In genomic region chr10:21161359-21162094, GRCm38 (mm10) we compare ENCODE assay signal across 8 mouse cellular contexts. TPM values are rescaled to one million over a fixed set of nuclear protein-coding genes. Genes with fewer than 3 reads are reported as not detected.
A peak's percentile ranks its signal among the peaks of the same experiment; 100 is the strongest.
DNase-seq lines count a peak whose midpoint lies in the region; ATAC-seq and TF ChIP-seq lines count a peak whose summit lies in the region.

No protein-coding gene starts in this region.

- no peaks in the 10 kb centered on the region for H3K36me3 ChIP-seq in C2C12 (ENCODE audit: control insufficient read depth, insufficient read depth)
- H3K36me3 ChIP-seq in embryonic facial prominence, embryonic 10.5 days (replicated peaks), result no peaks in the 10 kb centered on the region
- no peaks in the 10 kb centered on the region for H3K36me3 ChIP-seq in intestine, embryonic 14.5 days (ENCODE audit: control insufficient read depth, insufficient read depth, low read length)
- no peaks in the 10 kb centered on the region for H3K36me3 ChIP-seq in midbrain, embryonic 11.5 days (ENCODE audit: control insufficient read depth, insufficient read depth, low read length)
- no peaks in the 10 kb centered on the region for H3K36me3 ChIP-seq in thymus, adult 2 months (ENCODE audit: control insufficient read depth, insufficient read depth, low read length)

- H3K4me1 ChIP-seq in cerebellum, adult 2 months (ENCODE audit: control insufficient read depth, insufficient read depth, low read length), result no peaks in the 10 kb centered on the region
- peaks cover 35% of the 10 kb centered on the region for H3K4me1 ChIP-seq in embryonic facial prominence, embryonic 10.5 days
- peaks cover 6% of the 10 kb centered on the region; the same call in 1 of the 2 replicates for H3K4me1 ChIP-seq in intestine, embryonic 14.5 days (replicated peaks; ENCODE audit: control insufficient read depth, insufficient read depth, low read length)
- H3K4me1 ChIP-seq in midbrain, embryonic 11.5 days (ENCODE audit: control insufficient read depth, insufficient read depth, low read length), result peaks cover 8% of the 10 kb centered on the region
- H3K4me1 ChIP-seq in thymus, adult 2 months (replicated peaks; ENCODE audit: control insufficient read depth, insufficient read depth, low read length), result no peaks in the 10 kb centered on the region

- H3K9ac ChIP-seq in intestine, embryonic 14.5 days (ENCODE audit: low read length), result peak overlapping the region; percentile 65
- H3K9ac ChIP-seq in midbrain, embryonic 11.5 days (ENCODE audit: low read length), result peak overlapping the region; percentile 77

- no peak for TF ChIP-seq CTCF in cerebellum, adult 2 months (IDR thresholded peaks at IDR 0.05; ENCODE audit: borderline replicate concordance, insufficient read depth, low read depth, low read length)
- TF ChIP-seq CTCF in C2C12 (IDR thresholded peaks at IDR 0.05; ENCODE audit: control insufficient read depth, insufficient read depth, insufficient read length), result no peak
- no peak for TF ChIP-seq CTCF in thymus, adult 2 months (IDR thresholded peaks at IDR 0.05; ENCODE audit: borderline replicate concordance, control insufficient read depth, extremely low read depth, insufficient read depth, low read length, poor library complexity)

- no peak for TF ChIP-seq POLR2A in cerebellum, adult 2 months (IDR thresholded peaks at IDR 0.05; ENCODE audit: borderline replicate concordance, insufficient read depth, low read length)
- TF ChIP-seq POLR2A in thymus, adult 2 months (IDR thresholded peaks at IDR 0.05; ENCODE audit: control insufficient read depth, extremely low read depth, insufficient read depth, low read length, poor library complexity), result peak; percentile 48; the same call in 1 of the 2 replicates

- no peaks in the 10 kb centered on the region for H3K79me2 ChIP-seq in C2C12 (ENCODE audit: control insufficient read depth, insufficient read depth)

- 9% methylated on average over 20 of the region's 20 CpGs for WGBS in cerebellum, adult 2 months
- 2% methylated on average over 20 of the region's 20 CpGs for WGBS in embryonic facial prominence, embryonic 10.5 days
- WGBS in intestine, embryonic 14.5 days, result 4% methylated on average over 20 of the region's 20 CpGs
- WGBS in midbrain, embryonic 11.5 days, result 3% methylated on average over 20 of the region's 20 CpGs
- WGBS in thymus, adult 2 months, result 4% methylated on average over 20 of the region's 20 CpGs

- no peak for DNase-seq in cerebellum, adult 2 months
- DNase-seq in embryonic facial prominence, embryonic 10.5 days (ENCODE audit: low spot score), result peak; percentile 73
- peak; percentile 71 for DNase-seq in intestine, embryonic 14.5 days (ENCODE audit: low spot score)
- peak; percentile 95 for DNase-seq in midbrain, embryonic 11.5 days (ENCODE audit: low spot score, missing footprints)
- peak; percentile 77 for DNase-seq in thymus, adult 2 months
- no peak for DNase-seq in ovary, postnatal 14 days (ENCODE audit: low spot score)

- H3K9me3 ChIP-seq in embryonic facial prominence, embryonic 10.5 days, result no peaks in the 10 kb centered on the region
- H3K9me3 ChIP-seq in intestine, embryonic 14.5 days (ENCODE audit: control insufficient read depth, low read length), result no peaks in the 10 kb centered on the region
- H3K9me3 ChIP-seq in midbrain, embryonic 11.5 days (ENCODE audit: control insufficient read depth, low read length), result no peaks in the 10 kb centered on the region

- no peaks in the 10 kb centered on the region for H3K79me3 ChIP-seq in C2C12 (ENCODE audit: low read depth)

- H3ac ChIP-seq in C2C12 (ENCODE audit: control insufficient read depth, insufficient read length, low read depth), result peak overlapping the region; percentile 80

- H3K27ac ChIP-seq in cerebellum, adult 2 months (ENCODE audit: insufficient read depth, low read length), result no peak overlapping the region
- H3K27ac ChIP-seq in embryonic facial prominence, embryonic 10.5 days (replicated peaks), result peak overlapping the region; percentile 94
- H3K27ac ChIP-seq in intestine, embryonic 14.5 days (ENCODE audit: low read depth), result no peak overlapping the region
- no peak overlapping the region for H3K27ac ChIP-seq in midbrain, embryonic 11.5 days (ENCODE audit: low read depth, low read length)
- H3K27ac ChIP-seq in thymus, adult 2 months (ENCODE audit: control insufficient read depth, insufficient read depth, low read length), result peak overlapping the region; percentile 96

- no peaks in the 10 kb centered on the region for H3K27me3 ChIP-seq in cerebellum, adult 2 months (ENCODE audit: control insufficient read depth, insufficient read depth, low read length)
- peaks cover 6% of the 10 kb centered on the region for H3K27me3 ChIP-seq in C2C12 (ENCODE audit: control insufficient read depth, insufficient read depth, insufficient read length)
- peaks cover 59% of the 10 kb centered on the region for H3K27me3 ChIP-seq in embryonic facial prominence, embryonic 10.5 days (replicated peaks; ENCODE audit: low read depth, poor library complexity, severe bottlenecking)
- peaks cover 45% of the 10 kb centered on the region for H3K27me3 ChIP-seq in intestine, embryonic 14.5 days (replicated peaks; ENCODE audit: control insufficient read depth, insufficient read depth, low read length)
- peaks cover 17% of the 10 kb centered on the region for H3K27me3 ChIP-seq in midbrain, embryonic 11.5 days (ENCODE audit: control insufficient read depth, insufficient read depth, low read length)
- H3K27me3 ChIP-seq in thymus, adult 2 months (ENCODE audit: control insufficient read depth, insufficient read depth, low read length), result no peaks in the 10 kb centered on the region

- H3K4me3 ChIP-seq in cerebellum, adult 2 months (replicated peaks; ENCODE audit: insufficient read depth, low read depth, low read length), result peak overlapping the region; percentile 65
- H3K4me3 ChIP-seq in C2C12 (ENCODE audit: insufficient read depth, poor library complexity, severe bottlenecking), result peak overlapping the region; percentile 18
- peak overlapping the region; percentile 82 for H3K4me3 ChIP-seq in embryonic facial prominence, embryonic 10.5 days
- peak overlapping the region; percentile 63 for H3K4me3 ChIP-seq in intestine, embryonic 14.5 days (ENCODE audit: low read depth, low read length)
- H3K4me3 ChIP-seq in midbrain, embryonic 11.5 days (ENCODE audit: low read depth, low read length), result peak overlapping the region; percentile 51
- H3K4me3 ChIP-seq in thymus, adult 2 months (ENCODE audit: control insufficient read depth, insufficient read depth, low read length), result peak overlapping the region; percentile 96

- H3K4me2 ChIP-seq in intestine, embryonic 14.5 days (ENCODE audit: low read length), result peak overlapping the region; percentile 97
- peak overlapping the region; percentile 98 for H3K4me2 ChIP-seq in midbrain, embryonic 11.5 days

- no peak for ATAC-seq in cerebellum, adult (ENCODE audit: insufficient number of reproducible peaks, low FRiP score, low TSS enrichment)
- peak; percentile 45 for ATAC-seq in intestine, embryonic 14.5 days (replicated peaks; ENCODE audit: low FRiP score, low TSS enrichment, low read depth)
- peak; percentile 35; the same call in 1 of the 2 replicates for ATAC-seq in midbrain, embryonic 11.5 days (ENCODE audit: low FRiP score)

TF ChIP-seq in C2C12, 6 proteins besides CTCF, POLR2A, EP300 and RAD21:
- TF ChIP-seq USF1 (IDR thresholded peaks at IDR 0.05; ENCODE audit: low read depth), result no peak
- no peak for TF ChIP-seq CEBPB (IDR thresholded peaks at IDR 0.05; ENCODE audit: low read depth)
- TF ChIP-seq MYOD1 (IDR thresholded peaks at IDR 0.05; ENCODE audit: control insufficient read depth, insufficient read length, low read depth), result no peak
- no peak for TF ChIP-seq FOSL1 (IDR thresholded peaks at IDR 0.05; ENCODE audit: insufficient read depth, low read length, poor library complexity, severe bottlenecking)
- no peak for TF ChIP-seq MYOG (IDR thresholded peaks at IDR 0.05; ENCODE audit: control insufficient read depth, extremely low read depth, insufficient read length)
- TF ChIP-seq MAX (IDR thresholded peaks at IDR 0.05), result no peak

RNA-seq across cellular contexts. Expression of gene Myb, which starts 0.7 kb away (rescaled TPM):
- polyA plus RNA-seq in cerebellum, adult 2 months (2012; rRNA removed), result 0.74 and 0.75 TPM in 2 replicates
- polyA plus RNA-seq in C2C12 (2012; fragmentation: generic; extraction: Trizol), result 0.47 TPM
- 4.4 and 5.3 TPM in 2 replicates for polyA plus RNA-seq in embryonic facial prominence, embryonic 10.5 days (2016; fragmentation: Nextera tagmentation; extraction: Ambion mirVana)
- polyA plus RNA-seq in intestine, embryonic 14.5 days (2014; fragmentation: Nextera tagmentation; extraction: Ambion mirVana), result 6.5 and 6.6 TPM in 2 replicates
- polyA plus RNA-seq in midbrain, embryonic 11.5 days (2014; fragmentation: Nextera tagmentation; extraction: Ambion mirVana), result 8.5 and 9.1 TPM in 2 replicates
- 318 and 334 TPM in 2 replicates for polyA plus RNA-seq in thymus, adult 2 months (2012; rRNA removed)

Comparison
In these comparisons a context has a peak if more than half of its experiments do, and no peak if none do; other contexts are left out.
1. DNase-seq: peak in embryonic facial prominence, embryonic 10.5 days (single experiment), intestine, embryonic 14.5 days (single experiment), midbrain, embryonic 11.5 days (single experiment) and thymus, adult 2 months (single experiment); none in cerebellum, adult 2 months (0 of 2) and ovary, postnatal 14 days (single experiment).
2. H3K27ac ChIP-seq: peak in embryonic facial prominence, embryonic 10.5 days (single experiment) and thymus, adult 2 months (single experiment); none in cerebellum, adult 2 months (single experiment), intestine, embryonic 14.5 days (single experiment) and midbrain, embryonic 11.5 days (single experiment).
3. H3K4me3 ChIP-seq: peak in every context shown above with its lines; median percentile 96 in thymus, adult 2 months; 82 in embryonic facial prominence, embryonic 10.5 days; 65 in cerebellum, adult 2 months; 63 in intestine, embryonic 14.5 days; 51 in midbrain, embryonic 11.5 days; 18 in C2C12.
4. RNA of gene Myb, which starts 0.7 kb away (polyA plus RNA-seq): 318 to 334 TPM in thymus, adult 2 months; 8.5 to 9.1 TPM in midbrain, embryonic 11.5 days, 6.5 to 6.6 TPM in intestine, embryonic 14.5 days, 4.4 to 5.3 TPM in embryonic facial prominence, embryonic 10.5 days, 0.74 to 0.75 TPM in cerebellum, adult 2 months and 0.47 TPM in C2C12 (single experiment); every median in the first group is over 10 times any median in the second.